Mouse (Mus musculus): ENCODE results near the gene Gm45711. TPM values are rescaled to one million over a fixed set of nuclear protein-coding genes. Genes with fewer than 3 reads are reported as not detected.
"Not testable (repeated sequence)": the region's sequence is repeated elsewhere in the genome, so short reads cannot be mapped to it uniquely, and the experiment has no call there.

Gene Gm45711
- polyA plus RNA-seq, 1 experiment from 2014 or later: not detected

- WGBS: 72% methylated on average over 5 of the region's 5 CpGs
- no peak overlapping the region for H3K4me3 ChIP-seq (replicated peaks; ENCODE audit: low read depth, low read length)
- H3K9me3 ChIP-seq (replicated peaks; ENCODE audit: low read length): no peaks in the 10 kb centered on the region
- no peaks in the 10 kb centered on the region for H3K36me3 ChIP-seq (ENCODE audit: insufficient read depth, low read length)
- no peaks in the 10 kb centered on the region for H3K27me3 ChIP-seq (ENCODE audit: insufficient read depth, low read length)
- H3K4me2 ChIP-seq (ENCODE audit: low read length): no peak overlapping the region
- ATAC-seq (replicated peaks; ENCODE audit: low FRiP score, low read depth) (no peak), DNase-seq (ENCODE audit: low spot score) (no peak)
- H3K4me1 ChIP-seq (replicated peaks; ENCODE audit: insufficient read depth, low read length): no peaks in the 10 kb centered on the region
- no peak overlapping the region for H3K27ac ChIP-seq
- TF ChIP-seq CTCF (IDR thresholded peaks at IDR 0.05; ENCODE audit: low read depth): no peak
- H3K9ac ChIP-seq (ENCODE audit: low read depth, low read length): no peak overlapping the region
These were observed 23.9 kb upstream of the Gm45711 start for GRCm38 (mm10) chr8:104333786-104334185.

- Histone ChIP-seq H3K4me2 (ENCODE audit: low read length) (no peak overlapping the region), H3K9me3 (replicated peaks; ENCODE audit: low read length) (no peaks in the 10 kb centered on the region), H3K9ac (ENCODE audit: low read depth, low read length) (no peak overlapping the region), H3K27ac (no peak overlapping the region), H3K4me3 (replicated peaks; ENCODE audit: low read depth, low read length) (no peak overlapping the region), H3K4me1 (replicated peaks; ENCODE audit: insufficient read depth, low read length) (no peaks in the 10 kb centered on the region), H3K36me3 (ENCODE audit: insufficient read depth, low read length) (no peaks in the 10 kb centered on the region), H3K27me3 (ENCODE audit: insufficient read depth, low read length) (no peaks in the 10 kb centered on the region)
- WGBS: 76% methylated on average over 5 of the region's 5 CpGs
- no peak for DNase-seq (ENCODE audit: low spot score)
- ATAC-seq (replicated peaks; ENCODE audit: low FRiP score, low read depth): no peak
- peak; percentile 27; the same call in 1 of the 2 replicates for TF ChIP-seq CTCF (IDR thresholded peaks at IDR 0.05; ENCODE audit: low read depth)
These were observed 23.1 kb upstream of the Gm45711 start for GRCm38 (mm10) chr8:104332665-104333631.

GRCm38 (mm10) chr8:104321930-104322329 lies 12.0 kb upstream of the Gm45711 start, which contains the start of gene Cmtm2b:
Gene Cmtm2b, plus strand, starts transcription at chr8:104322230.
- H3K4me1 ChIP-seq (replicated peaks; ENCODE audit: insufficient read depth, low read length); H3K4me3 ChIP-seq (replicated peaks; ENCODE audit: low read depth, low read length); DNase-seq (ENCODE audit: low spot score); H3K27me3 ChIP-seq (ENCODE audit: insufficient read depth, low read length); H3K27ac ChIP-seq; H3K36me3 ChIP-seq (ENCODE audit: insufficient read depth, low read length); H3K4me2 ChIP-seq (ENCODE audit: low read length); H3K9me3 ChIP-seq (replicated peaks; ENCODE audit: low read length); H3K9ac ChIP-seq (ENCODE audit: low read depth, low read length); ATAC-seq (replicated peaks; ENCODE audit: low FRiP score, low read depth): not testable (repeated sequence)
- 85% methylated on average over 12 of the region's 12 CpGs for WGBS

GRCm38 (mm10) chr8:104321267-104321666 lies 11.4 kb upstream of the Gm45711 start, which contains the start of gene Gm11020:
Gene Gm11020, plus strand, starts transcription at chr8:104321567.
- 83% methylated on average over 8 of the region's 11 CpGs for WGBS
- not testable (repeated sequence) for H3K36me3 ChIP-seq (ENCODE audit: insufficient read depth, low read length); H3K9ac ChIP-seq (ENCODE audit: low read depth, low read length); H3K4me1 ChIP-seq (replicated peaks; ENCODE audit: insufficient read depth, low read length); H3K4me2 ChIP-seq (ENCODE audit: low read length); H3K9me3 ChIP-seq (replicated peaks; ENCODE audit: low read length); H3K27ac ChIP-seq; H3K4me3 ChIP-seq (replicated peaks; ENCODE audit: low read depth, low read length); ATAC-seq (replicated peaks; ENCODE audit: low FRiP score, low read depth); H3K27me3 ChIP-seq (ENCODE audit: insufficient read depth, low read length); DNase-seq (ENCODE audit: low spot score)

- DNase-seq (ENCODE audit: low spot score) (peak; percentile 25), ATAC-seq (replicated peaks; ENCODE audit: low FRiP score, low read depth) (no peak)
- TF ChIP-seq CTCF (IDR thresholded peaks at IDR 0.05; ENCODE audit: low read depth): peak; percentile 56
- WGBS: 48% methylated on average over 4 of the region's 4 CpGs
- no peak overlapping the region for H3K9ac ChIP-seq (ENCODE audit: low read depth, low read length)
- no peaks in the 10 kb centered on the region for H3K36me3 ChIP-seq (ENCODE audit: insufficient read depth, low read length)
- H3K4me2 ChIP-seq (ENCODE audit: low read length): no peak overlapping the region
- no peaks in the 10 kb centered on the region for H3K27me3 ChIP-seq (ENCODE audit: insufficient read depth, low read length)
- H3K4me3 ChIP-seq (replicated peaks; ENCODE audit: low read depth, low read length): no peak overlapping the region
- no peaks in the 10 kb centered on the region for H3K4me1 ChIP-seq (replicated peaks; ENCODE audit: insufficient read depth, low read length)
- no peaks in the 10 kb centered on the region for H3K9me3 ChIP-seq (replicated peaks; ENCODE audit: low read length)
- no peak overlapping the region for H3K27ac ChIP-seq
These were observed 3.4 kb upstream of the Gm45711 start for GRCm38 (mm10) chr8:104313311-104313710.

GRCm38 (mm10) chr8:104312023-104312422 lies 2.1 kb upstream of the Gm45711 start:
- not testable (repeated sequence) for H3K27me3 ChIP-seq (ENCODE audit: insufficient read depth, low read length); DNase-seq (ENCODE audit: low spot score); ATAC-seq (replicated peaks; ENCODE audit: low FRiP score, low read depth); H3K4me1 ChIP-seq (replicated peaks; ENCODE audit: insufficient read depth, low read length); H3K27ac ChIP-seq; H3K9ac ChIP-seq (ENCODE audit: low read depth, low read length); H3K4me2 ChIP-seq (ENCODE audit: low read length); H3K9me3 ChIP-seq (replicated peaks; ENCODE audit: low read length); H3K4me3 ChIP-seq (replicated peaks; ENCODE audit: low read depth, low read length); H3K36me3 ChIP-seq (ENCODE audit: insufficient read depth, low read length)
- 89% methylated on average over 3 of the region's 3 CpGs for WGBS

GRCm38 (mm10) chr8:104308341-104308740 lies 1.5 kb downstream of the Gm45711 start:
- not testable (repeated sequence) for H3K4me2 ChIP-seq (ENCODE audit: low read length); H3K9me3 ChIP-seq (replicated peaks; ENCODE audit: low read length); H3K27me3 ChIP-seq (ENCODE audit: insufficient read depth, low read length); H3K4me3 ChIP-seq (replicated peaks; ENCODE audit: low read depth, low read length); H3K27ac ChIP-seq; H3K4me1 ChIP-seq (replicated peaks; ENCODE audit: insufficient read depth, low read length); H3K36me3 ChIP-seq (ENCODE audit: insufficient read depth, low read length); DNase-seq (ENCODE audit: low spot score); H3K9ac ChIP-seq (ENCODE audit: low read depth, low read length); ATAC-seq (replicated peaks; ENCODE audit: low FRiP score, low read depth)
- 45% methylated on average over 6 of the region's 6 CpGs for WGBS
